18 mouse cellular contexts compared by ENCODE assay signal in the genomic region with DNA sequence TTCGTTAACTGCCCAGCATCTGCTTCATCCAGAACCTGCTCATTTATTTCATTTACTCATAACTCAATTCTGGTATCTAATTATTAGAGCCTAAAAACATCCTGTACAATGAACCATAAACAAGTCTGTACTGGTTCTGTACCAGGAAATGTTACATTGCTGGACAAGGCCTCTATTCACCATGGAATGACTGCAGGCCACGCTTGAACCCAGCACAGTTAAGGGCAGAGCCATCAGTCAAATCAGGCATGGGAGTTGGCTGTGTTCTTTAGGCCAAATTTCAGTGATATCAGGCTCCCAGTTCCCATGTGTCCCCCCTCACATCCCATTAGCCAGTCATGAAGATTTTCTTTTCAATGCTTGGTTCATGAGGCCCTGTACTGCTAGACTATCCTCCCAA. TPM values are rescaled to one million over a fixed set of nuclear protein-coding genes. Genes with fewer than 3 reads are reported as not detected.
"Had no signal": no experiment of that assay in that cellular context is flagged by ENCODE, and none has a peak within 500 bp of the region (broad histone marks: within the 10 kb centered on the region; RNA-seq: fewer than 3 reads in every experiment).

No protein-coding gene starts in this region.

- H3K27me3 ChIP-seq: lung, embryonic 15.5 days; megakaryocyte, embryonic 14.5 days; midbrain, embryonic 13.5 days; midbrain, embryonic 15.5 days; neural tube, embryonic 12.5 days had no signal

- H3K36me3 ChIP-seq: lung, embryonic 15.5 days; midbrain, embryonic 13.5 days; midbrain, embryonic 15.5 days; neural tube, embryonic 12.5 days had no signal

- H3K4me1 ChIP-seq: lung, embryonic 15.5 days; megakaryocyte, embryonic 14.5 days; midbrain, embryonic 13.5 days; midbrain, embryonic 15.5 days; neural tube, embryonic 12.5 days had no signal

- ATAC-seq: liver, postnatal 0 days; lung, postnatal 0 days; midbrain, embryonic 13.5 days; midbrain, embryonic 15.5 days had no signal

- H3K9me3 ChIP-seq: lung, embryonic 15.5 days; megakaryocyte, embryonic 14.5 days; midbrain, embryonic 13.5 days; midbrain, embryonic 15.5 days; neural tube, embryonic 12.5 days had no signal

- H3K9ac ChIP-seq: liver, postnatal 0 days; lung, embryonic 15.5 days; midbrain, embryonic 13.5 days; midbrain, embryonic 15.5 days; neural tube, embryonic 12.5 days had no signal

- H3K4me3 ChIP-seq: lung, embryonic 15.5 days; megakaryocyte, embryonic 14.5 days; midbrain, embryonic 13.5 days; midbrain, embryonic 15.5 days; neural tube, embryonic 12.5 days had no signal

- DNase-seq: liver, postnatal 0 days; lung, adult 2 months; lung, postnatal 14 days; lung, postnatal 36 days; right cerebral cortex, postnatal 14 days; thymus, adult 2 months; thymus, postnatal 25 days; thymus, postnatal 4 days had no signal

- H3K4me2 ChIP-seq: lung, embryonic 15.5 days; midbrain, embryonic 11.5 days; midbrain, embryonic 13.5 days; midbrain, embryonic 15.5 days; neural tube, embryonic 12.5 days had no signal

- H3K27ac ChIP-seq: lung, embryonic 15.5 days; macrophage; midbrain, embryonic 13.5 days; midbrain, embryonic 15.5 days; neural tube, embryonic 12.5 days had no signal

RNA-seq across cellular contexts. Expression of a gene that starts 20.6 kb away (rescaled TPM):
- total RNA-seq: monocyte, adult 5-6 weeks; neutrophil, adult 5-6 weeks had no signal
- polyA plus RNA-seq: macrophage had no signal
